Mouse (Mus musculus) hindbrain, embryonic 12.5 days (tissue): ENCODE results near the gene Gprin3. TPM values are rescaled to one million over a fixed set of nuclear protein-coding genes. Genes with fewer than 3 reads are reported as not detected.
A peak's percentile ranks its signal among the peaks of the same experiment; 100 is the strongest.

ENCODE experiments used
- ATAC-seq: fragments of 200-750 bp; cut with Nextera tagmentation; 2 replicates; pipeline ENCODE4 v1.8.0; 2017; ENCODE audit warnings: moderate TSS enrichment; ENCODE audit not compliant: low FRiP score
- H3K27ac ChIP-seq: fragments of 300-500 bp; sonication (generic); 2 replicates; pipeline ENCODE4 v1.5.1; 2016; ENCODE audit warnings: mild to moderate bottlenecking
- H3K27me3 ChIP-seq: fragments of 300-500 bp; sonication (generic); 2 replicates; pipeline ENCODE4 v1.6.1; 2016; ENCODE audit warnings: mild to moderate bottlenecking
- H3K36me3 ChIP-seq: fragments of 300-500 bp; sonication (generic); 2 replicates; pipeline ENCODE4 v1.6.1; 2016; ENCODE audit warnings: mild to moderate bottlenecking
- H3K4me1 ChIP-seq: fragments of 300-500 bp; sonication (generic); 2 replicates; pipeline ENCODE4 v1.6.1; 2016
- H3K4me2 ChIP-seq: fragments of 300-500 bp; sonication (generic); replicated peaks from 2 replicates; pipeline ENCODE4 v1.6.1; 2016; ENCODE audit warnings: mild to moderate bottlenecking
- H3K4me3 ChIP-seq: fragments of 300-500 bp; sonication (generic); 2 replicates; pipeline ENCODE4 v1.5.1; 2016; ENCODE audit warnings: mild to moderate bottlenecking
- H3K9ac ChIP-seq: fragments of 300-500 bp; sonication (generic); 2 replicates; pipeline ENCODE4 v1.6.1; 2016; ENCODE audit warnings: mild to moderate bottlenecking, moderate library complexity
- H3K9me3 ChIP-seq: fragments of 300-500 bp; sonication (generic); replicated peaks from 2 replicates; pipeline ENCODE4 v1.6.1; 2016; ENCODE audit warnings: mild to moderate bottlenecking
- WGBS: fragments of 180-500 bp; shearing (Covaris S2); methylation state at CpG from one replicate; pipeline ENCODE4 v1.1.7; 2016; 5-methylcytosine and 5-hydroxymethylcytosine counted together
- polyA plus RNA-seq: library from polyadenylated mRNA; unstranded; fragments of >200 nt; fragmentation: Nextera tagmentation; extraction: Ambion mirVana; gene quantifications from 2 replicates; pipeline ENCODE4 v1.2.1, GENCODE M21; 2016

The Gprin3 gene
- polyA plus RNA-seq = 1.0 and 1.1 TPM in 2 replicates

GRCm38 (mm10) chr6:59425824-59426533 is at the start of gene Gprin3:
Gprin3 (minus strand) TSS chr6:59426294.
- peak within 1 kb of the TSS; percentile 35; the same call in 1 of the 2 replicates for H3K27ac ChIP-seq
- peak; percentile 94 for ATAC-seq
- 9% methylated on average over 34 of the region's 34 CpGs for WGBS
- no peaks in the 10 kb centered on the region for H3K36me3 ChIP-seq
- H3K4me2 ChIP-seq = peak within 1 kb of the TSS; percentile 77
- peak within 1 kb of the TSS; percentile 57 for H3K9ac ChIP-seq
- peaks cover 8% of the 10 kb centered on the region; the same call in 1 of the 2 replicates for H3K4me1 ChIP-seq
- no peaks in the 10 kb centered on the region for H3K9me3 ChIP-seq
- peak within 1 kb of the TSS; percentile 42 for H3K4me3 ChIP-seq
- no peaks in the 10 kb centered on the region for H3K27me3 ChIP-seq

DNA sequence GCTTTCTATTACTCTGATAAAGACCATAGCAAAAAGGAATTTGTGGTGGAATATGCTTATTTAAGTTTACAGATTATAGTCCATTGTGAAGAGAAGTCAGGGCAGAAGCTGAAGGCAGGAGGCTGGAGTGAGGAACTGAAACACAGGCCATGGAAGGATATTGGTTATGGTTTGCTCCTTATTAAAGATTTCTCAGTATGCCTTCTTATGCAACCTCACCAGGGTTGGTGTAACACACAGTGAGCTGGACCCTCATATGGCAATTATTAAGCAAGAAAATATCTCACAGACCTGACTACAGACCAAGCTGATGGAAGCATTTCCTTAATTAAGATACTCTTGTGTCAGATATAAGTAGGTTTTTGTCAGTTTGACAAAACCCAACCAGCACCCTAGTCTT is 32.8 kb upstream of the Gprin3 start:
- Histone ChIP-seq H3K27me3 (no peaks in the 10 kb centered on the region), H3K27ac (no peak overlapping the region), H3K4me3 (no peak overlapping the region), H3K4me2 (no peak overlapping the region), H3K9ac (no peak overlapping the region), H3K4me1 (no peaks in the 10 kb centered on the region), H3K9me3 (no peaks in the 10 kb centered on the region), H3K36me3 (no peaks in the 10 kb centered on the region)
- no peak for ATAC-seq

DNA sequence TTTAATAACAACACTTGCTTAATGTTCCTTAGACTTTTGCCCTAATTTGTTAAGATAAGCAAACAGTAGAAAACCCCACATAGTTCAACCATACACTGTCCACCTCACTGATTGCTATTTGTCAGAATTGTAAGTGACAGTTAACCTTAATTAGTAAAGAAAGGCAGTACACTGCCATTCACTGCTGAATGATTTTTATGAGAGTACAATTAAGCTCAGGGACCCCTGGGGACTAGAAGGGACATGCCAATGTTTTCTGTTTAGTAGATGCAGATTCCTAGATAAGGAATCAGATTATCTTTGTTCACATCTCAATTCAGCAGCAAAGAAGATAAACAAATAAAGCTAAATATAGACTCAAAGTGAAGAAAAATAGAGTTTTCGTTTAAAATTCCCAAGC is 30.0 kb upstream of the Gprin3 start:
- 84% methylated on average over 1 of the region's 1 CpGs for WGBS
- Histone ChIP-seq H3K27me3 (no peaks in the 10 kb centered on the region), H3K9me3 (no peaks in the 10 kb centered on the region), H3K27ac (no peak overlapping the region), H3K9ac (no peak overlapping the region), H3K4me3 (no peak overlapping the region), H3K4me1 (no peaks in the 10 kb centered on the region), H3K36me3 (no peaks in the 10 kb centered on the region), H3K4me2 (no peak overlapping the region)
- no peak for ATAC-seq

DNA sequence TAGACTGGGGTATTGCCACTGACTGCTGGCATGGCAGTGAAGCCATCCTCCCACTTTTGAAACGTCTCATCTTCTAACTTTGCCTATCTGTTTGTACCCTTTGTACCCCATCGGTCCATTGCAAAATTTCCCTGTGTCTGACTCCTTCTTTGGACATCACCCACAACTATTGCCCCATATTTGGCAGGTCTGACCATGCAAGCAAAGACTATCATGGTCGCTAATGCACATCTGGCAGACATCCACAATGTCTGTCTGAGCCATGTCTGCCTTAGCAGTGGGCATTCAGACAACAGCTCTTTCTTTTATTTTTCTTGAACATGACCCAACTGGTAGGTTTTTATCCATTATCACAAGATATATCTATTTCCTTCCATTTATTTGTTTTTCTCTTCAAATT is 25.3 kb upstream of the Gprin3 start:
- Histone ChIP-seq H3K9ac (no peak overlapping the region), H3K4me2 (no peak overlapping the region), H3K4me3 (no peak overlapping the region), H3K4me1 (no peaks in the 10 kb centered on the region), H3K36me3 (no peaks in the 10 kb centered on the region), H3K27ac (no peak overlapping the region), H3K9me3 (no peaks in the 10 kb centered on the region), H3K27me3 (no peaks in the 10 kb centered on the region)
- no peak for ATAC-seq
- 84% methylated on average over 3 of the region's 3 CpGs for WGBS

DNA sequence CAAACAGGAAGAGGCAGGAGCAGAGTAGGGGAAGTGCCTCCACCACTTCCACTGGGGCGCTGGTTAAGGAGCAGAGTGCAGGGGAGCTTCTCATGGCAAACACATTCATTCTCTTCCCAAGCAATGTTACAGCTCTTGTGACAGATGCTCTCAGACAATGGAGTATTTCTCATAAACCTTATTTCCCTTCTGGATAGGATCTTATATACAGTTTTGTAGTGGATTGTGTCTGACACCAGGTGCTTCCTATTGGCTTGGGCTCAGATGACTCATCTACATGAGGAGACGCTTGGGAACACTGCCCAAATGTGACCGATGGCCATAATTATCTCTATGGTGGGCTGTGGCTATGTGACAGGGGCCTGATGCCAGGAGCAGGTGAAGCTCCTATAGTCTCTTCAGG is 19.0 kb upstream of the Gprin3 start:
- WGBS = 89% methylated on average over 3 of the region's 3 CpGs
- no peak for ATAC-seq

GRCm38 (mm10) chr6:59435906-59436305 is 9.8 kb upstream of the Gprin3 start:
- H3K4me2 ChIP-seq = no peak overlapping the region
- no peaks in the 10 kb centered on the region for H3K4me1 ChIP-seq
- no peak overlapping the region for H3K27ac ChIP-seq
- no peak overlapping the region for H3K9ac ChIP-seq
- no peaks in the 10 kb centered on the region for H3K9me3 ChIP-seq
- WGBS = 63% methylated on average over 3 of the region's 3 CpGs
- no peaks in the 10 kb centered on the region for H3K27me3 ChIP-seq
- H3K36me3 ChIP-seq = no peaks in the 10 kb centered on the region
- no peak for ATAC-seq
- H3K4me3 ChIP-seq = no peak overlapping the region

More for the DNA sequence above, 19.0 kb upstream of the Gprin3 start:
- Histone ChIP-seq H3K4me3 (no peak overlapping the region), H3K4me2 (no peak overlapping the region), H3K27me3 (no peaks in the 10 kb centered on the region), H3K27ac (no peak overlapping the region), H3K9ac (no peak overlapping the region), H3K4me1 (no peaks in the 10 kb centered on the region), H3K36me3 (no peaks in the 10 kb centered on the region), H3K9me3 (no peaks in the 10 kb centered on the region)

GRCm38 (mm10) chr6:59433116-59433515 is 7.0 kb upstream of the Gprin3 start:
- H3K27me3 ChIP-seq = no peaks in the 10 kb centered on the region
- H3K27ac ChIP-seq = no peak overlapping the region
- H3K4me3 ChIP-seq = no peak overlapping the region
- H3K4me1 ChIP-seq = no peaks in the 10 kb centered on the region
- no peak overlapping the region for H3K9ac ChIP-seq
- H3K4me2 ChIP-seq = no peak overlapping the region
- ATAC-seq = no peak
- WGBS = 60% methylated on average over 1 of the region's 1 CpGs
- no peaks in the 10 kb centered on the region for H3K9me3 ChIP-seq
- H3K36me3 ChIP-seq = no peaks in the 10 kb centered on the region

GRCm38 (mm10) chr6:59426534-59426885 is 416 bp upstream of the Gprin3 start:
- peak overlapping the region; percentile 35; the same call in 1 of the 2 replicates for H3K27ac ChIP-seq
- H3K4me2 ChIP-seq = peak overlapping the region; percentile 77
- no peak for ATAC-seq
- H3K36me3 ChIP-seq = no peaks in the 10 kb centered on the region
- peak overlapping the region; percentile 57 for H3K9ac ChIP-seq
- 48% methylated on average over 3 of the region's 3 CpGs for WGBS
- H3K9me3 ChIP-seq = no peaks in the 10 kb centered on the region
- no peaks in the 10 kb centered on the region for H3K27me3 ChIP-seq
- peaks cover 8% of the 10 kb centered on the region; the same call in 1 of the 2 replicates for H3K4me1 ChIP-seq
- peak overlapping the region; percentile 42 for H3K4me3 ChIP-seq

- Histone ChIP-seq H3K36me3 (no peaks in the 10 kb centered on the region), H3K4me3 (no peak overlapping the region), H3K9ac (no peak overlapping the region), H3K27me3 (no peaks in the 10 kb centered on the region), H3K9me3 (no peaks in the 10 kb centered on the region), H3K4me2 (no peak overlapping the region), H3K27ac (no peak overlapping the region), H3K4me1 (peaks cover 8% of the 10 kb centered on the region; the same call in 1 of the 2 replicates)
- WGBS = 76% methylated on average over 10 of the region's 10 CpGs
- ATAC-seq = no peak
These were observed 988 bp downstream of the Gprin3 start for GRCm38 (mm10) chr6:59424871-59425740.

DNA sequence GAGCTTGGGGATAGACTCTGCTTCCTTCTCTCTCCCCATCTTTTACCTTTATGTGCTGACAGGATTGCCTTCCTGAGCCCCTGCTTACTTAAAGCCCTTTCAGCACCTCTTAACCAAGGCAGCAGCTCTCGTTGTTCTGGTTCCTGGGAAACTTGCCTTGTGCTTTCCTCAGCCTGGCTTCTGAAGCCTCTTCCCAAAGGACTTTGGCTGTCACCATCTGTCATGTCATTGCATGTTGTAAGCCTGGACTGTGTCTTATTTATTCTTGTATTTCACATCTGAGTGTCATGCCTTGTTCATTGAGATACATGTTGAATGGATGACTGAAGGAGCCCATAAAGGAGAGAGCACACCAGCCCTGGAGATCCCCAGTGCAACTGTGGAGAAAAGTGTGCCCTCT is 2.3 kb downstream of the Gprin3 start:
- H3K9me3 ChIP-seq = no peaks in the 10 kb centered on the region
- H3K36me3 ChIP-seq = no peaks in the 10 kb centered on the region
- 60% methylated on average over 1 of the region's 1 CpGs for WGBS
- H3K9ac ChIP-seq = no peak overlapping the region
- no peak overlapping the region for H3K4me3 ChIP-seq
- no peak overlapping the region for H3K4me2 ChIP-seq
- ATAC-seq = no peak
- no peaks in the 10 kb centered on the region for H3K27me3 ChIP-seq
- peaks cover 8% of the 10 kb centered on the region; the same call in 1 of the 2 replicates for H3K4me1 ChIP-seq
- H3K27ac ChIP-seq = no peak overlapping the region

- no peaks in the 10 kb centered on the region for H3K27me3 ChIP-seq
- no peak overlapping the region for H3K4me3 ChIP-seq
- ATAC-seq = no peak
- 71% methylated on average over 3 of the region's 3 CpGs for WGBS
- no peaks in the 10 kb centered on the region for H3K36me3 ChIP-seq
- H3K27ac ChIP-seq = no peak overlapping the region
- H3K9ac ChIP-seq = no peak overlapping the region
- no peaks in the 10 kb centered on the region for H3K4me1 ChIP-seq
- no peaks in the 10 kb centered on the region for H3K9me3 ChIP-seq
- H3K4me2 ChIP-seq = no peak overlapping the region
These were observed 6.8 kb downstream of the Gprin3 start for GRCm38 (mm10) chr6:59419264-59419663.

DNA sequence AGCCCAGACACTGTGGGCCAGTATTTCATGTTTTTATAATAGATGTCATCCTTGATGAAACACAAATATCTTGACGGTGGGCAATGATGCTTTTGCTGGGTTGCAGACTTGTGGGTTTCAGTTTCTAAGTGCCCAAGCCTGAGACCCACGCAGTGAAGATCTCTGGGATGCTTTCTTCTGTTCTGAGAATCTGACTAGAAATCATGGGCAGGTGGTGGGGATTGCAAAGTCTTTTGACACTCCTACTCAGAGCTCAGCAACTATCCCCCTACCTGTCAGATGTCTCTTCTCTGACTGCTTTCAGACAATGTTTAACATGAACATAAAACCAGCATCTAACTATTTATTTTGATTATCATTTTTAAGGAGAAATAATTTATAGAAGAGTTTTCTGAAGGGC is 7.4 kb downstream of the Gprin3 start:
- WGBS = 73% methylated on average over 2 of the region's 2 CpGs
- no peaks in the 10 kb centered on the region for H3K4me1 ChIP-seq
- ATAC-seq = no peak
- no peaks in the 10 kb centered on the region for H3K9me3 ChIP-seq
- H3K4me2 ChIP-seq = no peak overlapping the region
- H3K36me3 ChIP-seq = no peaks in the 10 kb centered on the region
- H3K27me3 ChIP-seq = no peaks in the 10 kb centered on the region
- no peak overlapping the region for H3K27ac ChIP-seq
- no peak overlapping the region for H3K4me3 ChIP-seq
- H3K9ac ChIP-seq = no peak overlapping the region
